Comparison of ENCODE assay signal across 8 mouse cellular contexts in genomic region chr7:78791359-78792222, GRCm38 (mm10). TPM values are rescaled to one million over a fixed set of nuclear protein-coding genes. Genes with fewer than 3 reads are reported as not detected.
A peak's percentile ranks its signal among the peaks of the same experiment; 100 is the strongest.
DNase-seq lines count a peak whose midpoint lies in the region; ATAC-seq and TF ChIP-seq lines count a peak whose summit lies in the region.

No protein-coding gene starts in this region.

- 84% methylated on average over 15 of the region's 15 CpGs for WGBS in heart, embryonic 10.5 days
- 83% methylated on average over 15 of the region's 15 CpGs for WGBS in hindbrain, embryonic 13.5 days

- no peak overlapping the region for H3K4me2 ChIP-seq in hindbrain, embryonic 13.5 days

- no peaks in the 10 kb centered on the region for H3K27me3 ChIP-seq in heart, embryonic 10.5 days (ENCODE audit: insufficient read depth, poor library complexity, severe bottlenecking)
- H3K27me3 ChIP-seq in hindbrain, embryonic 13.5 days = no peaks in the 10 kb centered on the region

- DNase-seq in heart, adult 8-10 months (ENCODE audit: low spot score) = peak; percentile 58
- no peak for DNase-seq in heart, embryonic 10.5 days (ENCODE audit: low spot score)
- peak; percentile 47 to 56 for DNase-seq in adrenal gland, postnatal 36 days
- DNase-seq in layer of hippocampus, postnatal 10 days (ENCODE audit: low spot score in 2 of 2) = peak; percentile 62 to 67
- peak; percentile 44 for DNase-seq in lung, postnatal 14 days
- DNase-seq in retina, postnatal 1 day = peak; percentile 85

- no peaks in the 10 kb centered on the region for H3K9me3 ChIP-seq in heart, embryonic 10.5 days
- no peaks in the 10 kb centered on the region for H3K9me3 ChIP-seq in hindbrain, embryonic 13.5 days

- peak; percentile 79 for ATAC-seq in hindbrain, embryonic 13.5 days (ENCODE audit: low FRiP score)

- no peak for TF ChIP-seq POLR2A in embryonic fibroblast, embryonic 13.5 days (IDR thresholded peaks at IDR 0.05; ENCODE audit: low read depth, low read length)

- peaks cover 3% of the 10 kb centered on the region; the same call in 1 of the 2 replicates for H3K4me1 ChIP-seq in heart, embryonic 10.5 days
- no peaks in the 10 kb centered on the region for H3K4me1 ChIP-seq in embryonic fibroblast, embryonic 13.5 days (ENCODE audit: control insufficient read depth, insufficient read depth, low read length)
- peaks cover 4% of the 10 kb centered on the region for H3K4me1 ChIP-seq in hindbrain, embryonic 13.5 days (replicated peaks)

- H3K36me3 ChIP-seq in heart, embryonic 10.5 days = peaks cover 58% of the 10 kb centered on the region
- H3K36me3 ChIP-seq in hindbrain, embryonic 13.5 days = peaks cover 45% of the 10 kb centered on the region

- H3K9ac ChIP-seq in hindbrain, embryonic 13.5 days = no peak overlapping the region

- peak; percentile 58; the same call in 1 of the 2 replicates for TF ChIP-seq CTCF in embryonic fibroblast, embryonic 13.5 days (IDR thresholded peaks at IDR 0.05; ENCODE audit: borderline replicate concordance, insufficient read depth, low read length)

- H3K4me3 ChIP-seq in heart, embryonic 10.5 days = no peak overlapping the region
- H3K4me3 ChIP-seq in embryonic fibroblast, embryonic 13.5 days (ENCODE audit: insufficient read depth, low read length) = no peak overlapping the region
- H3K4me3 ChIP-seq in hindbrain, embryonic 13.5 days = no peak overlapping the region

- H3K27ac ChIP-seq in heart, embryonic 10.5 days = no peak overlapping the region
- no peak overlapping the region for H3K27ac ChIP-seq in embryonic fibroblast, embryonic 13.5 days (ENCODE audit: insufficient read depth, low read length)
- no peak overlapping the region for H3K27ac ChIP-seq in hindbrain, embryonic 13.5 days

RNA-seq across cellular contexts. Expression of gene Mrpl46, which starts 8.3 kb away (rescaled TPM):
- 10 to 100 TPM; 50.8 to 60.1 (median 55.3) TPM for total RNA-seq in heart, adult 8-10 months (2022)
- 80.4 and 82.8 TPM in 2 replicates for polyA plus RNA-seq in heart, embryonic 10.5 days (2016; fragmentation: Nextera tagmentation; extraction: Ambion mirVana)
- total RNA-seq in adrenal gland, postnatal 36 days (2021) = 10 to 100 TPM; 37.2 to 41.0 TPM
- 17.2 and 19.3 TPM in 2 replicates for polyA plus RNA-seq in embryonic fibroblast, embryonic 13.5 days (2011; ENCODE audit: insufficient read length, low read depth, missing spikeins)
- polyA plus RNA-seq in hindbrain, embryonic 13.5 days (2015; fragmentation: Nextera tagmentation; extraction: Ambion mirVana) = 57.1 and 57.5 TPM in 2 replicates
- 10 to 100 TPM; 24.0 to 27.1 TPM for total RNA-seq in layer of hippocampus, postnatal 10 days (2021)

RNA-seq across cellular contexts. Expression of gene Mrps11, which starts 8.7 kb away (rescaled TPM):
- total RNA-seq in heart, adult 8-10 months (2022) = 10 to 100 TPM; 39.7 to 43.2 (median 42.7) TPM
- polyA plus RNA-seq in heart, embryonic 10.5 days (2016; fragmentation: Nextera tagmentation; extraction: Ambion mirVana) = 67.2 and 78.9 TPM in 2 replicates
- 100 to 1,000 TPM in 1 of 2 experiments, 10 to 100 TPM in 1; 95.7 to 122 TPM for total RNA-seq in adrenal gland, postnatal 36 days (2021)
- polyA plus RNA-seq in embryonic fibroblast, embryonic 13.5 days (2011; ENCODE audit: insufficient read length, low read depth, missing spikeins) = 25.0 and 32.2 TPM in 2 replicates
- polyA plus RNA-seq in hindbrain, embryonic 13.5 days (2015; fragmentation: Nextera tagmentation; extraction: Ambion mirVana) = 71.9 and 73.9 TPM in 2 replicates
- 10 to 100 TPM; 41.8 to 42.9 TPM for total RNA-seq in layer of hippocampus, postnatal 10 days (2021)

RNA-seq across cellular contexts. Expression of gene Ntrk3, which starts 53.8 kb away (rescaled TPM):
- total RNA-seq in heart, adult 8-10 months (2022) = 1 to 10 TPM; 1.1 to 1.6 (median 1.2) TPM
- 0.11 and 1.4 TPM in 2 replicates for polyA plus RNA-seq in heart, embryonic 10.5 days (2016; fragmentation: Nextera tagmentation; extraction: Ambion mirVana)
- 10 to 100 TPM; 19.8 to 37.4 TPM for total RNA-seq in adrenal gland, postnatal 36 days (2021)
- polyA plus RNA-seq in embryonic fibroblast, embryonic 13.5 days (2011; ENCODE audit: insufficient read length, low read depth, missing spikeins) = 6.0 and 8.5 TPM in 2 replicates
- 21.1 and 22.6 TPM in 2 replicates for polyA plus RNA-seq in hindbrain, embryonic 13.5 days (2015; fragmentation: Nextera tagmentation; extraction: Ambion mirVana)
- 100 to 1,000 TPM; 173 to 199 TPM for total RNA-seq in layer of hippocampus, postnatal 10 days (2021)

RNA-seq across cellular contexts. Expression of gene Det1, which starts 55.5 kb away (rescaled TPM):
- total RNA-seq in heart, adult 8-10 months (2022) = 10 to 100 TPM; 13.5 to 16.7 (median 15.1) TPM
- polyA plus RNA-seq in heart, embryonic 10.5 days (2016; fragmentation: Nextera tagmentation; extraction: Ambion mirVana) = 13.3 and 16.7 TPM in 2 replicates
- 10 to 100 TPM; 11.5 to 15.5 TPM for total RNA-seq in adrenal gland, postnatal 36 days (2021)
- 9.9 and 12.5 TPM in 2 replicates for polyA plus RNA-seq in embryonic fibroblast, embryonic 13.5 days (2011; ENCODE audit: insufficient read length, low read depth, missing spikeins)
- 15.5 and 18.5 TPM in 2 replicates for polyA plus RNA-seq in hindbrain, embryonic 13.5 days (2015; fragmentation: Nextera tagmentation; extraction: Ambion mirVana)
- total RNA-seq in layer of hippocampus, postnatal 10 days (2021) = 1 to 10 TPM; 6.4 to 6.9 TPM

Comparison
In these comparisons a context has a peak if more than half of its experiments do, and no peak if none do; other contexts are left out.
1. RNA of gene Ntrk3, which starts 53.8 kb away (total RNA-seq): 173 to 199 TPM in layer of hippocampus, postnatal 10 days and 19.8 to 37.4 TPM in adrenal gland, postnatal 36 days; 1.1 to 1.6 TPM in heart, adult 8-10 months; every median in the first group is over 4 times any median in the second.